23 mouse cellular contexts compared by ENCODE assay signal in the genomic region with DNA sequence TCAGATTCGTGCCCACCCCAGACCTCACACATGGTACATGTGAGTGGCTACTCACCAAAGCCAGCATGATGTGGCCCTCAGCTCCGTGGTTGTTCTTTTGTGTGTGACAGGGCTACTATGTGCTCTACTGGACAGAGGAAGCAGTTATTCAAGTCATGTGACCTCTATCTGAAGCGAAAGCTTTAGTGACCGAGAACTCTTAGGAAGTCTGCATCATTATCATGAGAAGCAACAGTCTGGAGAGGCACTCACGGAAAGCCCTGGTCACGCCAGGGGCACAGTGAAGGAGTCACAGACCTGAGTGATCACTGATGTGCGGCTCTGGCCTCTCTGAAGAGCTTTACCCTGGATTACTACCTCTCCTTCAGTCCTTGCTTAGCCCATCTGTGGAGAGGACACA. TPM values are rescaled to one million over a fixed set of nuclear protein-coding genes. Genes with fewer than 3 reads are reported as not detected.
DNase-seq lines count a peak whose midpoint lies in the region; ATAC-seq lines count a peak whose summit lies in the region.
"Had no signal": no experiment of that assay in that cellular context is flagged by ENCODE, and none has a peak within 500 bp of the region (broad histone marks: within the 10 kb centered on the region; RNA-seq: fewer than 3 reads in every experiment).

No protein-coding gene starts in this region.

- peaks cover 40% of the 10 kb centered on the region for H3K4me1 ChIP-seq in megakaryocyte, embryonic 14.5 days
- H3K4me1 ChIP-seq: embryonic facial prominence, embryonic 13.5 days; embryonic facial prominence, embryonic 15.5 days; forebrain, embryonic 10.5 days; forebrain, embryonic 12.5 days had no signal

- no peak for ATAC-seq in megakaryocyte, adult 5-6 weeks (ENCODE audit: poor library complexity, severe bottlenecking)
- ATAC-seq in monocyte, adult 5-6 weeks (replicated peaks; ENCODE audit: insufficient number of reproducible peaks, low FRiP score, low TSS enrichment, poor library complexity, severe bottlenecking), result 0 out of 2 replicates have a peak, but pooled peaks have one; percentile 6
- ATAC-seq: activated CD4-positive, CD25-positive, alpha-beta regulatory T cell, adult 4 months; forebrain, embryonic 14.5 days; forebrain, embryonic 16.5 days had no signal

- H3K36me3 ChIP-seq in megakaryocyte, embryonic 14.5 days (replicated peaks; ENCODE audit: low read length), result no peaks in the 10 kb centered on the region
- H3K36me3 ChIP-seq: embryonic facial prominence, embryonic 13.5 days; embryonic facial prominence, embryonic 15.5 days had no signal

- peaks cover 10% of the 10 kb centered on the region for H3K27me3 ChIP-seq in megakaryocyte, embryonic 14.5 days (replicated peaks)
- H3K27me3 ChIP-seq: embryonic facial prominence, embryonic 13.5 days; embryonic facial prominence, embryonic 15.5 days; forebrain, embryonic 12.5 days had no signal

- peaks cover 4% of the 10 kb centered on the region; the same call in 1 of the 2 replicates for H3K9me3 ChIP-seq in megakaryocyte, embryonic 14.5 days
- H3K9me3 ChIP-seq: embryonic facial prominence, embryonic 13.5 days; embryonic facial prominence, embryonic 15.5 days; forebrain, embryonic 10.5 days; forebrain, embryonic 12.5 days had no signal

- peak overlapping the region; percentile 33 for H3K4me3 ChIP-seq in megakaryocyte, embryonic 14.5 days (replicated peaks)
- H3K4me3 ChIP-seq: embryonic facial prominence, embryonic 13.5 days; embryonic facial prominence, embryonic 15.5 days; erythroblast, embryonic 14.5 days; forebrain, embryonic 10.5 days; forebrain, embryonic 12.5 days had no signal

- peak; percentile 52 for DNase-seq in 416B (ENCODE audit: low read depth)
- no peak for DNase-seq in T-cell, adult 2 months (ENCODE audit: low spot score)
- DNase-seq: adrenal gland, adult 8-10 months; adrenal gland, postnatal 14 days; adrenal gland, postnatal 36 days; cerebellum, adult 11-12 months; cerebellum, adult 2 months; cerebellum, adult 9-10 months; cerebellum, postnatal 10 days; cerebellum, postnatal 36 days; embryo, embryonic 11 days had no signal

RNA-seq across cellular contexts. Expression of gene Mok, which starts 18.4 kb away (rescaled TPM):
- 2.1 and 2.3 TPM in 2 replicates for polyA plus RNA-seq in megakaryocyte, embryonic 14.5 days (2012; ENCODE audit: insufficient read depth, low replicate concordance)
- total RNA-seq in megakaryocyte, adult 5-6 weeks (2015), result 1.5 and 1.6 TPM in 2 replicates
- 1.4 and 1.6 TPM in 2 replicates for total RNA-seq in megakaryocyte, adult 5-6 weeks (2017)
- total RNA-seq in monocyte, adult 5-6 weeks (2017), result 0.10 to 0.32 TPM in 2 of 3 replicates, not detected in the other
- total RNA-seq: common myeloid progenitor, adult 5-6 weeks had no signal
- polyA plus RNA-seq: erythroblast, embryonic 14.5 days had no signal

RNA-seq across cellular contexts. Expression of gene Zfp839, which starts 27.7 kb away (rescaled TPM):
- polyA plus RNA-seq in megakaryocyte, embryonic 14.5 days (2012; ENCODE audit: insufficient read depth, low replicate concordance), result 1.0 and 4.3 TPM in 2 replicates
- 3.3 and 4.5 TPM in 2 replicates for total RNA-seq in megakaryocyte, adult 5-6 weeks (2015)
- total RNA-seq in megakaryocyte, adult 5-6 weeks (2017), result 5.5 and 6.2 TPM in 2 replicates
- total RNA-seq in monocyte, adult 5-6 weeks (2017), result 6.5 to 11.1 TPM (median 9.0 TPM) in 3 replicates
